In genomic region chr3:137933986-137934385, GRCm38 (mm10) we compare ENCODE assay signal across 28 mouse cellular contexts. TPM values are rescaled to one million over a fixed set of nuclear protein-coding genes. Genes with fewer than 3 reads are reported as not detected.
DNase-seq lines count a peak whose midpoint lies in the region; ATAC-seq and TF ChIP-seq lines count a peak whose summit lies in the region.
"Had no signal": no experiment of that assay in that cellular context is flagged by ENCODE, and none has a peak within 500 bp of the region (broad histone marks: within the 10 kb centered on the region; RNA-seq: fewer than 3 reads in every experiment).

No protein-coding gene starts in this region.

- ATAC-seq in kidney, postnatal 0 days (replicated peaks; ENCODE audit: low FRiP score, low read depth): no peak
- no peak for ATAC-seq in hindbrain, postnatal 0 days
- ATAC-seq: forebrain, embryonic 13.5 days; forebrain, embryonic 16.5 days; inflammation-experienced regulatory T-cells, adult 6 months; intestine, embryonic 16.5 days; Patski had no signal

- TF ChIP-seq CTCF in kidney, postnatal 0 days (IDR thresholded peaks at IDR 0.05; ENCODE audit: low read depth): no peak
- TF ChIP-seq CTCF in CH12.LX (conservative IDR thresholded peaks at IDR 0.05 in 1 of 2, IDR thresholded peaks at IDR 0.05 in 1 of 2; ENCODE audit: low read depth in 2 of 2, low read length in 2 of 2): no peak
- TF ChIP-seq CTCF in embryonic fibroblast, embryonic 13.5 days (IDR thresholded peaks at IDR 0.05; ENCODE audit: borderline replicate concordance, insufficient read depth, low read length): no peak
- TF ChIP-seq CTCF in hindbrain, postnatal 0 days (IDR thresholded peaks at IDR 0.05; ENCODE audit: low read depth): no peak

- no peak; the same call in 1 of the 2 replicates for TF ChIP-seq POLR2A in CH12.LX (IDR thresholded peaks at IDR 0.05; ENCODE audit: low read depth, low read length)
- no peak for TF ChIP-seq POLR2A in embryonic fibroblast, embryonic 13.5 days (IDR thresholded peaks at IDR 0.05; ENCODE audit: low read depth, low read length)

- no peak for TF ChIP-seq RAD21 in CH12.LX (IDR thresholded peaks at IDR 0.05; ENCODE audit: low read depth, low read length)

- no peaks in the 10 kb centered on the region for H3K4me1 ChIP-seq in kidney, postnatal 0 days (replicated peaks; ENCODE audit: insufficient read depth, low read length)
- peaks cover 6 to 44% of the 10 kb centered on the region in 2 experiments; a peak in 3 of 4 replicates for H3K4me1 ChIP-seq in CH12.LX (ENCODE audit: control insufficient read depth in 1 of 2, insufficient read depth in 2 of 2)
- peaks cover 4% of the 10 kb centered on the region; the same call in 1 of the 2 replicates for H3K4me1 ChIP-seq in embryonic fibroblast, embryonic 13.5 days (ENCODE audit: control insufficient read depth, insufficient read depth, low read length)
- 0 out of 2 replicates have a peak, but pooled peaks cover 3% of the 10 kb centered on the region for H3K4me1 ChIP-seq in hindbrain, postnatal 0 days (ENCODE audit: insufficient read depth, low read length)
- H3K4me1 ChIP-seq: forebrain, embryonic 13.5 days; hindbrain, embryonic 15.5 days had no signal

- H3K4me2 ChIP-seq in kidney, postnatal 0 days (ENCODE audit: low read length): no peak overlapping the region
- H3K4me2 ChIP-seq in CH12.LX (ENCODE audit: insufficient read depth, low read depth, poor library complexity, severe bottlenecking): no peak overlapping the region
- no peak overlapping the region for H3K4me2 ChIP-seq in hindbrain, postnatal 0 days (ENCODE audit: low read depth, low read length)
- H3K4me2 ChIP-seq: embryonic facial prominence, embryonic 13.5 days; forebrain, embryonic 13.5 days; hindbrain, embryonic 12.5 days; hindbrain, embryonic 15.5 days had no signal

- no peak overlapping the region for H3K27ac ChIP-seq in kidney, postnatal 0 days
- H3K27ac ChIP-seq in CH12.LX (ENCODE audit: insufficient read depth, low read depth): no peak overlapping the region
- peak overlapping the region; percentile 78 for H3K27ac ChIP-seq in embryonic fibroblast, embryonic 13.5 days (ENCODE audit: insufficient read depth, low read length)
- H3K27ac ChIP-seq in hindbrain, postnatal 0 days: no peak overlapping the region
- H3K27ac ChIP-seq: embryonic facial prominence, embryonic 10.5 days; embryonic facial prominence, embryonic 13.5 days; forebrain, embryonic 10.5 days; forebrain, embryonic 13.5 days; heart, adult 2 months; heart, embryonic 10.5 days; hindbrain, embryonic 12.5 days; hindbrain, embryonic 15.5 days had no signal

- 54% methylated on average over 3 of the region's 3 CpGs for WGBS in kidney, postnatal 0 days
- WGBS in hindbrain, postnatal 0 days: 83% methylated on average over 3 of the region's 3 CpGs

- no peaks in the 10 kb centered on the region for H3K9me3 ChIP-seq in kidney, postnatal 0 days (replicated peaks; ENCODE audit: low read length)
- H3K9me3 ChIP-seq in CH12.LX (replicated peaks; ENCODE audit: low read length): no peaks in the 10 kb centered on the region
- H3K9me3 ChIP-seq in hindbrain, postnatal 0 days (ENCODE audit: low read length): no peaks in the 10 kb centered on the region
- H3K9me3 ChIP-seq: embryonic facial prominence, embryonic 10.5 days; embryonic facial prominence, embryonic 13.5 days; forebrain, embryonic 10.5 days; forebrain, embryonic 13.5 days; heart, embryonic 10.5 days; hindbrain, embryonic 12.5 days; hindbrain, embryonic 15.5 days had no signal

- DNase-seq in kidney, postnatal 0 days (ENCODE audit: low spot score): peak; percentile 27
- DNase-seq in kidney, adult 9 months: no peak
- DNase-seq in 3T3-L1 (ENCODE audit: low read depth, low spot score): peak; percentile 62
- peak; percentile 42 for DNase-seq in CH12.LX (ENCODE audit: extremely low read depth)
- no peak for DNase-seq in hindbrain, postnatal 0 days (ENCODE audit: low spot score)
- no peak for DNase-seq in cerebellum, adult 11 months
- DNase-seq in layer of hippocampus, postnatal 25 days (ENCODE audit: extremely low spot score in 1 of 2, low spot score in 1 of 2): no peak
- DNase-seq: adrenal gland, postnatal 10 days; cerebellum, adult 11-12 months; cerebellum, adult 8-10 months; cerebellum, postnatal 10 days; cerebellum, postnatal 36 days; embryo, embryonic 11 days; gastrocnemius, postnatal 10 days; gastrocnemius, postnatal 36 days; heart, adult 2 months had no signal

- TF ChIP-seq EP300 in CH12.LX (IDR thresholded peaks at IDR 0.05; ENCODE audit: low read length): peak; percentile 79

- no peaks in the 10 kb centered on the region for H3K27me3 ChIP-seq in kidney, postnatal 0 days (ENCODE audit: insufficient read depth, low read length)
- H3K27me3 ChIP-seq in CH12.LX (replicated peaks): no peaks in the 10 kb centered on the region
- no peaks in the 10 kb centered on the region for H3K27me3 ChIP-seq in hindbrain, postnatal 0 days (ENCODE audit: insufficient read depth, low read length)
- H3K27me3 ChIP-seq: embryonic facial prominence, embryonic 13.5 days; forebrain, embryonic 13.5 days; hindbrain, embryonic 12.5 days; hindbrain, embryonic 15.5 days; Patski had no signal

- H3K79me2 ChIP-seq in CH12.LX (replicated peaks; ENCODE audit: control insufficient read depth, extremely low read depth, insufficient read depth, poor library complexity, severe bottlenecking): no peaks in the 10 kb centered on the region

- dilution Hi-C loops in CH12.LX (cut with MboI; ENCODE audit: extremely low pct_ligation_motif_present, extremely low pct_unique_long_range_greater_than_20kb, low sequenced_read_pairs): no loop called here

- in situ Hi-C loops in CH12.LX (cut with MboI; ENCODE audit: low pct_ligation_motif_present, low pct_unique_long_range_greater_than_20kb, low sequenced_read_pairs): no loop called here

- no peak overlapping the region for H3K4me3 ChIP-seq in kidney, postnatal 0 days (replicated peaks; ENCODE audit: low read depth, low read length)
- H3K4me3 ChIP-seq in CH12.LX (replicated peaks in 1 of 3; ENCODE audit: low read depth in 2 of 3, low read length in 2 of 3, poor library complexity in 1 of 3): no peak overlapping the region
- H3K4me3 ChIP-seq in embryonic fibroblast, embryonic 13.5 days (ENCODE audit: insufficient read depth, low read length): no peak overlapping the region
- no peak overlapping the region for H3K4me3 ChIP-seq in hindbrain, postnatal 0 days (ENCODE audit: low read length)
- H3K4me3 ChIP-seq: embryonic facial prominence, embryonic 10.5 days; embryonic facial prominence, embryonic 13.5 days; forebrain, embryonic 10.5 days; forebrain, embryonic 13.5 days; heart, adult 2 months; heart, embryonic 10.5 days; hindbrain, embryonic 12.5 days; hindbrain, embryonic 15.5 days had no signal

- no peak overlapping the region for H3K9ac ChIP-seq in kidney, postnatal 0 days (ENCODE audit: low read depth, low read length)
- no peak overlapping the region for H3K9ac ChIP-seq in CH12.LX (ENCODE audit: insufficient read depth, low read depth)
- no peak overlapping the region for H3K9ac ChIP-seq in hindbrain, postnatal 0 days (replicated peaks; ENCODE audit: low read length)
- H3K9ac ChIP-seq: embryonic facial prominence, embryonic 13.5 days; forebrain, embryonic 13.5 days; hindbrain, embryonic 12.5 days; hindbrain, embryonic 15.5 days had no signal

- peaks cover 3% of the 10 kb centered on the region for H3K36me3 ChIP-seq in kidney, postnatal 0 days (ENCODE audit: insufficient read depth, low read length)
- peaks cover 75 to 94% of the 10 kb centered on the region in 2 experiments for H3K36me3 ChIP-seq in CH12.LX (replicated peaks in 1 of 2; ENCODE audit: control insufficient read depth in 1 of 2, insufficient read depth in 1 of 2, low read length in 1 of 2)
- peaks cover 9% of the 10 kb centered on the region for H3K36me3 ChIP-seq in hindbrain, postnatal 0 days (ENCODE audit: insufficient read depth, low read length)

TF ChIP-seq in CH12.LX, 34 proteins besides CTCF, POLR2A, EP300 and RAD21 (continues in another document):
- TF ChIP-seq CHD1 (IDR thresholded peaks at IDR 0.05; ENCODE audit: low read depth, low read length) (no peak), MXI1 (IDR thresholded peaks at IDR 0.05; ENCODE audit: low read depth, low read length) (no peak), MAX (IDR thresholded peaks at IDR 0.05; ENCODE audit: low read length) (no peak), PAX5 (IDR thresholded peaks at IDR 0.05; ENCODE audit: low read length) (no peak), TBP (conservative IDR thresholded peaks at IDR 0.05; ENCODE audit: low read depth, low read length) (no peak), IRF4 (IDR thresholded peaks at IDR 0.05; ENCODE audit: low read depth, low read length) (peak; percentile 80), CHD2 (IDR thresholded peaks at IDR 0.05; ENCODE audit: low read length) (no peak), TCF12 (IDR thresholded peaks at IDR 0.05; ENCODE audit: low read depth, low read length) (no peak), RCOR1 (conservative IDR thresholded peaks at IDR 0.05; ENCODE audit: low read depth, low read length) (peak; percentile 67; the same call in 1 of the 2 replicates), MYC (IDR thresholded peaks at IDR 0.05; ENCODE audit: low read depth, low read length) (no peak), HCFC1 (IDR thresholded peaks at IDR 0.05; ENCODE audit: low read depth, low read length) (no peak), ELF1 (IDR thresholded peaks at IDR 0.05; ENCODE audit: low read depth, low read length) (0 out of 2 replicates have a peak, but pooled peaks have one; percentile 7), SMC3 (IDR thresholded peaks at IDR 0.05; ENCODE audit: low read depth, low read length) (no peak)

RNA-seq across cellular contexts. Expression of gene Lamtor3, which starts 15.7 kb away (rescaled TPM):
- 131 and 135 TPM in 2 replicates for polyA plus RNA-seq in kidney, postnatal 0 days (2015; fragmentation: Nextera tagmentation; extraction: Ambion mirVana)
- total RNA-seq in CH12.LX (2012; rRNA removed) (146 and 169 TPM in 2 replicates), CH12.LX (2014; rRNA removed) (245 and 260 TPM in 2 replicates)
- polyA plus RNA-seq in CH12.LX (2012; ENCODE audit: insufficient read length, low read depth): 147 and 155 TPM in 2 replicates
- polyA plus RNA-seq in embryonic fibroblast, embryonic 13.5 days (2011; ENCODE audit: insufficient read length, low read depth, missing spikeins): 67.2 and 73.9 TPM in 2 replicates
- 78.9 and 84.2 TPM in 2 replicates for total RNA-seq in hindbrain, postnatal 0 days (2014; rRNA removed)
- polyA plus RNA-seq in hindbrain, postnatal 0 days (2015; fragmentation: Nextera tagmentation; extraction: Ambion mirVana): 108 and 112 TPM in 2 replicates
- total RNA-seq in layer of hippocampus, postnatal 25 days (2021): 10 to 100 TPM; 66.3 to 69.6 TPM

RNA-seq across cellular contexts. Expression of gene Dapp1, which starts 47.4 kb away (rescaled TPM):
- 8.1 and 8.2 TPM in 2 replicates for polyA plus RNA-seq in kidney, postnatal 0 days (2015; fragmentation: Nextera tagmentation; extraction: Ambion mirVana)
- total RNA-seq in CH12.LX (2012; rRNA removed) (55.5 and 63.6 TPM in 2 replicates), CH12.LX (2014; rRNA removed) (53.5 and 66.4 TPM in 2 replicates)
- polyA plus RNA-seq in CH12.LX (2012; ENCODE audit: insufficient read length, low read depth): 62.8 and 81.7 TPM in 2 replicates
- polyA plus RNA-seq in embryonic fibroblast, embryonic 13.5 days (2011; ENCODE audit: insufficient read length, low read depth, missing spikeins): 15.4 and 15.6 TPM in 2 replicates
- 1.3 and 2.6 TPM in 2 replicates for total RNA-seq in hindbrain, postnatal 0 days (2014; rRNA removed)
- polyA plus RNA-seq in hindbrain, postnatal 0 days (2015; fragmentation: Nextera tagmentation; extraction: Ambion mirVana): 1.9 and 2.3 TPM in 2 replicates
- 1 to 10 TPM; 4.3 to 6.7 TPM for total RNA-seq in layer of hippocampus, postnatal 25 days (2021)

Comparison
In these comparisons a context has a peak if more than half of its experiments do, and no peak if none do; other contexts are left out.
1. DNase-seq: peak in kidney, postnatal 0 days (single experiment), 3T3-L1 (single experiment) and CH12.LX (single experiment); none in kidney, adult 9 months (single experiment), hindbrain, postnatal 0 days (single experiment), cerebellum, adult 11 months (single experiment) and layer of hippocampus, postnatal 25 days (0 of 2).